Mouse (Mus musculus) embryo, embryonic 11 days (tissue): ENCODE results near the gene Rnf214.

Experiments used
- DNase-seq: peaks from one replicate; pipeline ENCODE4 v3.0.0-alpha.2; 2015

The Rnf214 gene

GRCm38 (mm10) chr9:45906355-45907077, at the start of gene Rnf214, which contains the start of gene Pcsk7:
Gene Rnf214, minus strand, starts transcription at chr9:45906911.
Gene Pcsk7, plus strand, starts transcription at chr9:45906497.
- peak; percentile 94 for DNase-seq

- DNase-seq = peak; percentile 95
Observed at GRCm38 (mm10) chr9:45955107-45955963, 48.6 kb upstream of the Rnf214 start, which contains the start of gene Sidt2. Gene Sidt2, minus strand, starts transcription at chr9:45955258.

GRCm38 (mm10) chr9:45954294-45955106, 47.8 kb upstream of the Rnf214 start:
- DNase-seq = peak; percentile 63

GRCm38 (mm10) chr9:45953511-45954293, 47.0 kb upstream of the Rnf214 start:
- DNase-seq = no peak

GRCm38 (mm10) chr9:45952890-45953289, 46.2 kb upstream of the Rnf214 start:
- no peak for DNase-seq

GRCm38 (mm10) chr9:45952057-45952456, 45.3 kb upstream of the Rnf214 start:
- no peak for DNase-seq

- no peak for DNase-seq
Observed at GRCm38 (mm10) chr9:45946872-45947183, 40.1 kb upstream of the Rnf214 start.

- DNase-seq = no peak
Observed at GRCm38 (mm10) chr9:45946182-45946871, 39.6 kb upstream of the Rnf214 start.

GRCm38 (mm10) chr9:45945721-45946120, 39.0 kb upstream of the Rnf214 start:
- no peak for DNase-seq

GRCm38 (mm10) chr9:45944506-45945400, 38.0 kb upstream of the Rnf214 start:
- no peak for DNase-seq

GRCm38 (mm10) chr9:45943628-45944505, 37.2 kb upstream of the Rnf214 start:
- DNase-seq = no peak

GRCm38 (mm10) chr9:45942916-45943315, 36.2 kb upstream of the Rnf214 start:
- no peak for DNase-seq

GRCm38 (mm10) chr9:45942464-45942863, 35.8 kb upstream of the Rnf214 start:
- no peak for DNase-seq

GRCm38 (mm10) chr9:45941329-45941888, 34.7 kb upstream of the Rnf214 start:
- DNase-seq = peak; percentile 51

GRCm38 (mm10) chr9:45939794-45940193, 33.1 kb upstream of the Rnf214 start:
- no peak for DNase-seq

- no peak for DNase-seq
Observed at GRCm38 (mm10) chr9:45938952-45939637, 32.4 kb upstream of the Rnf214 start.

GRCm38 (mm10) chr9:45938088-45938487, 31.4 kb upstream of the Rnf214 start:
- no peak for DNase-seq

GRCm38 (mm10) chr9:45936883-45937282, 30.2 kb upstream of the Rnf214 start:
- DNase-seq = peak; percentile 80
